Mouse (Mus musculus): ENCODE measurements around the gene Itpr2.

GRCm38 (mm10) chr6:146480925-146481324 is 21.1 kb downstream of the Itpr2 start:
- TF ChIP-seq POLR2A (IDR thresholded peaks at IDR 0.05; ENCODE audit: borderline replicate concordance, insufficient read depth, low read length) (no peak), CTCF (IDR thresholded peaks at IDR 0.05; ENCODE audit: borderline replicate concordance, insufficient read depth, low read depth, low read length) (no peak)

Measured in cerebellum, adult 2 months (tissue).